Mouse (Mus musculus) urinary bladder, postnatal 4 days (tissue): Measurements from ENCODE around the gene Adk.

Source experiments
- DNase-seq, 2 experiments: peaks; one replicate each; pipeline ENCODE4 v3.0.0; 2021 to 2022; ENCODE audit warnings: low spot score in 2 of 2

Gene Adk

DNA sequence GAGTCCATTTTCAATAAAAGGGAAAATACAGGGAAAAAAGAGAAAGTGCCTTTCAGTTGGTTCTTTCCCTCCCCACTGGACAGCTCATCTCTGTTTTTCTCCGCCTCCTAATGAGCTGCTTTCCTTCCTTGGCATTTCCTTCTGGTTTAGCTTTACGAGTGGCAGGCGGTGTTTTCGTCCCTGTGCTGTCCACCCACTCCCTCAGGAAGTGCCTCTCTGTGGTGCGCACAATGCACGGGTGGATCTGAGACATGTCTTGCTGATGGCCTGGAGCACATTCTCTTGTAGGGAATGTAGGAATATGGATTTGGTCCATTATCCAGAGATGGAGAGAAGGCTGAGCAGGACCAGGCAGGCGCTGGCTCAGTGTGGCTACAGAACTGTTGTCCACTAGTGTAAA, 47.0 kb downstream of the Adk start:
- no peak for DNase-seq

DNA sequence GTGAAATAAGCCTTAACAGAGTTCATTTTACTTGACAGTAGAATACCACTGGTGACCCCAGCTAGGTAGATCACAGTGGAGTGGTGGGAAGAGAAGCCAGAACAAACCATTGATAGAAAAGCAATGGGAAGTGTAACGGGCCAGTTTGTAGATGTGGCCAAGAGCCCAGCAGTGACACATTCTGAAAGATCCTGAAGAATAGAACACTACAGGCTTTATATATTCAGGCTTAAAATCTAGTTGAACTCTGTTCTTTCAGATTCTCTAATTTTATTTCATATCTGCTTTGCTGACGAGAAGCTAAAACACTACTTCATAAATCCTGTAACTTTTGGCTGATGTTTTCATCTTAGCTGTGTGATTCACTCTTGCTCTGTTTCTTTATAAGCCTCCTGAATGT, 48.5 kb downstream of the Adk start:
- no peak for DNase-seq

DNA sequence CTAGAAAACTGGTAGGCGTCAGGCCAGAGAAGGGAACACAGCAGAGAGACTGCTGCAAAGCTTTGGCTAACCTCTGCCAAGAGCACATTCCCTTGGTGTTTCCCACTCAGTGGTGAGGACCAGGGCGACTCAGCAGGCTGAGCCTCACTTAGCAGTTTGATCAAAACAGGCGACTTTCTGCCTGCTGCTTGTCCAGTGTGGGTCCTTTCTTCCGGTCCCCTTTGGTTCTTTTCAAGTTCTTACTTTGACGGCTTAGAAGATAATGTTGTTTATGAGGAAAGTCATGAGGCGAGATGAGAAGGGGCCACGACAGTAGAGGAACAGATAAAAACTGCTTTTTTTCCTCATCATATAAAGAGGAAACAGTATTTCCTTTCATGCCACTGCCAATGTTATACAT, 49.2 kb downstream of the Adk start:
- no peak for DNase-seq

DNA sequence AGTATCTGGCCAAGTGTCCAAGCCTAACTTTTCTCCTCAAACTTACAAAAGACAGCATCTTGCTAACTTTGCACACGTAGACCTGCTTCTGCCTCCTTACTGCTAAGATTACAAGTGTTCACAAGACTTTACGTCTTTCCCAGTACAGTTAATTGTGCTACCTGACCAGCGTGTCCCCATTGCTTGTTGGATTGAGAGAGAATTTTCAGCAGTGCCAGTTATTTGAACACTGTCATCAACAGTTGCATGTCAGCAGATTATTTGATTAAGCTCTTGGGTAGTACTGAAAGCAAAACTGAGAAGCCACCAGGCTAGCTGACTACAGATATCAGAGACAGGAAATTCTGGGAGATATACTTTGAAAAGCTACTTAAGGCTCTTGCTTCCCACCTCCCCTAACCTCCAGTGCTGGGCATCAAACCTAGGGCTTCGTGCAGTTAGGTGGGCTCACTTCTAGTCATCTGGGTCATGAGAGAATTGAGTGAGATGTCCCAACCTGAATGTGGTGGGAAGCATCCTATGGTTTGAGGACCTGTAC, 50.4 kb downstream of the Adk start:
- no peak for DNase-seq

DNA sequence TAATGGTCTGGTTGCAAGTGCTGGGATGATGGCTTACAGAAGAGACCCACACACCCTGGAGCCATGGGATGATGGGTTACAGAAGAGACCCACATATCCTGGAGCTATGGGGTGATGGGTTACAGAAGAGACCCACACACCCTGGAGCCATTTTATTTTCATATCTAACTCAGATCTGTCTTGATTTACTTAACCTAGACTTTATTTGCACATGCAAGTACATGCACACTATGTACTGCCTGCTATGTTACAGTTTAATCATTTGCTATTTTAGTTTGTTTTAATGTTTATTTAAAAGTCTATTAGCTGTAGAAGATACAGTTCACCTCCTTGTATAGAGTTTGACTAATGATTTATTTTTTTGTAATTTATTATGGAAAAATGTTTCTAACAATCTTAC, 52.7 kb downstream of the Adk start:
- DNase-seq, result no peak

- DNase-seq, result no peak
Observed at GRCm38 (mm10) chr14:21106582-21106981, 54.2 kb downstream of the Adk start.

- DNase-seq, result no peak
Observed at GRCm38 (mm10) chr14:21107551-21107950, 55.2 kb downstream of the Adk start.

DNA sequence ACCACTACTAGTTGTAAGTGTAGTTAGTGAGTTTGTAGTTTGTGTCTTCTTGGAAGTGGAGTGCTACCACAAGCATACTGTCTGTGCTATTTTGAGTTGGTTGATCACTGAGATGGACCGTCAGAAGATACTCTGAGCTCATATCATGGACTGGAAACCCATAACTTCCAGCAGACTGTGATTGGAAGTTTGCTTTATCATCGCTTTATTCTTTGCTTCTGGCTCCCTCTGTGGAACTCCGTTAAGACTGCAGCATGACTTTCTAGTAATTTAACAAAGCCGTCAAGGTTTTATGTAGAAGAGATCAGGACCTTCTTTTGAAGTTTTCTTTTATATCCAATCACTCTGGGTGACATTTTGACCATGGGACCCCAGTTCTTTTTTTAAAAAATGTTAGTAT, 58.1 kb downstream of the Adk start:
- no peak for DNase-seq

GRCm38 (mm10) chr14:21111500-21111899, 59.1 kb downstream of the Adk start:
- DNase-seq, result no peak

GRCm38 (mm10) chr14:21112174-21112573, 59.8 kb downstream of the Adk start:
- no peak for DNase-seq

GRCm38 (mm10) chr14:21112742-21113141, 60.4 kb downstream of the Adk start:
- DNase-seq, result no peak

DNA sequence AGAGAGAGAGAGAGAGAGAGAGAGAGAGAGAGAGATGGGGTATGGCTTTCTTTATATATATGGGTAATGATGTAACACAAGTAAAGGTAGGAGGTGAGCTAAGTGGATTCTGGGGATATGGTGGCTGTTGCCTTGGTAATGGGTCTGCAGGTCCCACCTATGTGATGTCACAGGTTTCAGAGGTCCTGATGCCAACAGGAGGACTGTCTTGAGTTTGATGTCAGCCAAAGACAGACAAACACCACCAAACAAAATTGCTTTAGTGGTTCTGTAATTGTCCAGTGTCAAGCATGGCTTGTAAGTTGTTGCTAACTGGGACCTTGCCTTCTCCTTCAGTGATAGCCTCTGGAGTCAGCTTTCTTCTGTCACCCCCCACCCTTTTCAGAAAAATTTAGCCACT, 62.0 kb downstream of the Adk start:
- no peak for DNase-seq

DNA sequence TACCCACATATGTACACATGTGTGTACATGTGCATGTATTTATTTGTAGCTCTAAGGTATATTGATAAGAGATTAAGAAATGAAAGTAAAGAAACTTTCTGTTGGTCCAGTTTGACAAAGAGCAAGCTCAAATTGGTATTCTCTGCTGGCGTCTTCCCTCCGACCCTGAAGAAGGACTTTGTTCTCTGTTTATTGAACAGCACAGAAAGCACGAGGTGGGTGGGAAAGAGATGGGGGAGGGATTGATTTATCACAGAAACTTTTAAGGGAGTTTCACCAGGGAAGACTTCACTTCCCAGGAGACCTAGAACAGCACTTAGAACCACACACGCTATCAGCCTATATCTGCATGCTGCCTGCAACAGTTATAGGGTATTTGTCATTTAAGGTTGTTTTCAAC, 62.9 kb downstream of the Adk start:
- no peak for DNase-seq

DNA sequence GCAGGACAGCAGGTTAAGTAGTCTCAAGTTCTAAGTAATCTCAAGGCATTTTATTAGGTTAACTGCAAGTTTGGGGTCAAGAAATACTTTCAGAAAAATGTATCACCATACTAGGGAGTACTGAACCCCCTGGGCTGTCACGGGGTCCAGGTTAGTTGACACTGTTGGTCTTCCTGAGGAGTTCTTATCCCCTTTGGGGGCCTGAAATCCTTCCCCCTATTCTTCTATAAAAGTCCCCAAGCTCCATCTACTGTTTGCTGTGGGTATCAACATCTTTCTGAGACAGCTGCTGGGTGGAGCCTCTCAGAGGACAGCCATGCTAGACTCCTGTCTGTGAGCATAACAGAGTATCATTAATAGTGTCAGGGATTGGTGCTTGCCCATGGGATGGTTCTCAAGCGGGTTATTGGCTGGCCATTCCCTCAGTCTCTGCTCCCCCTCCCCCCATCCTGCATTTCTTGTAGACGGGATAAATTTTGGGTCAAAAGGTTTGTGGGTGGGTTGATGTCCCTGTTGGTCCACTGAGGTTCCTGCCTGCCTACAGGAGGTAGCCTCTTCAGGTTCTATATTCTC, 63.6 kb downstream of the Adk start:
- DNase-seq, result no peak

- no peak for DNase-seq
Observed at GRCm38 (mm10) chr14:21118095-21118494, 65.7 kb downstream of the Adk start.

- DNase-seq, result no peak
Observed at GRCm38 (mm10) chr14:21119653-21120313, 67.4 kb downstream of the Adk start.

GRCm38 (mm10) chr14:21120473-21120872, 68.1 kb downstream of the Adk start:
- DNase-seq, result no peak

- DNase-seq, result no peak
Observed at GRCm38 (mm10) chr14:21127215-21127614, 74.8 kb downstream of the Adk start.

DNA sequence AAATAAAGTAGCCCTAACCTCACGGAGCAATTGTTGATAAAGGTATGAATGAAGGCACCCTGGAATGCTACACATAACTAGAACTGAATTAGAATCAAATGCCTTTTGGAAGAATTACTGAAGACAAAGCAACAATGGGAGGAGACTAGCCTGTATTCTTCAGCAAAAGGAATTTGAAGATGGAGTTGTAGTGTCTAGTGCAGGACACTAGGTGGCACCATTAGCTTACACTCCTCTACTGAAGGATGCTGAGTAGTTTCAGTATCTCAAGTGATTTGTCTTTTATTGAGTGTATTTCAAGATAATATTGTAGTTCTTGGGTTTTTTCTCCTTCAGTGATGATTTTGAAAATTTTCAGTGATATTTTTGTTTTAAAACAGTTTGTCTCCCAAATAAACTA, 84.5 kb downstream of the Adk start:
- DNase-seq, result peak in 1 of 2 experiments; percentile 28

DNA sequence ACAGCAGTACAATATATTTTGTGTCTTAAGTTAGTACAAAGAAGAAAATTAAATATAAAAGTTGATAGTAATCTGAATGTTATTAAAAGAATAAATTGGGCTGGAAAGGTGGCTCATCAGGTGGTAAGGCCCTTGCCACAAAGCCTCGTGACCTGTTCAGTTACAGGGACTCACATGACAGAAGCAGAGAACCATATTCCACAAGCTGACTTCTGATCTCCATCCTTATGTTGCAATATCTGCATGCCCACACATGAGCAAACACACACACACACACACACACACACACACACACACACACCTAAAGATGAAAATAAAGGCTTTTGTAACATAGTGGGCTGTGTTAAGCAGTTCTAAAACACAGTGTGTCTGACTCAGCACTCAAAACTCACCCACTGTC, 90.2 kb downstream of the Adk start:
- DNase-seq, result no peak

GRCm38 (mm10) chr14:21143406-21144115, 91.2 kb downstream of the Adk start:
- no peak for DNase-seq

- DNase-seq, result no peak
Observed at GRCm38 (mm10) chr14:21147171-21147570, 94.8 kb downstream of the Adk start.

- DNase-seq, result no peak
Observed at GRCm38 (mm10) chr14:21150301-21150700, 97.9 kb downstream of the Adk start.
